Mouse (Mus musculus): ENCODE measurements around the gene Sms. TPM values are rescaled to one million over a fixed set of nuclear protein-coding genes. Genes with fewer than 3 reads are reported as not detected.

Gene Sms
- polyA plus RNA-seq, 1 experiment from 2014 or later, result 104 TPM

- no peak for ATAC-seq (ENCODE audit: insufficient number of reproducible peaks, low FRiP score, low TSS enrichment, low read depth)
- no peak for DNase-seq (ENCODE audit: low spot score)
- H3K36me3 ChIP-seq (ENCODE audit: control insufficient read depth, insufficient read depth, low read length), result no peaks in the 10 kb centered on the region
- WGBS, result 25% methylated on average over 8 of the region's 9 CpGs
- peak overlapping the region; percentile 78 for H3K9ac ChIP-seq (ENCODE audit: low read length)
- peak overlapping the region; percentile 61 for H3K4me3 ChIP-seq (ENCODE audit: low read depth, low read length)
- H3K9me3 ChIP-seq (ENCODE audit: control insufficient read depth, low read length), result no peaks in the 10 kb centered on the region
- H3K4me1 ChIP-seq (ENCODE audit: control insufficient read depth, insufficient read depth, low read length), result no peaks in the 10 kb centered on the region
- H3K4me2 ChIP-seq (ENCODE audit: low read depth, severe bottlenecking), result peak overlapping the region; percentile 41
- H3K27ac ChIP-seq (replicated peaks; ENCODE audit: low read depth, low read length), result no peak overlapping the region
- 0 out of 2 replicates have a peak, but pooled peaks cover 6% of the 10 kb centered on the region for H3K27me3 ChIP-seq (ENCODE audit: control insufficient read depth, insufficient read depth, low read length)
Observed at GRCm38 (mm10) chrX:157489871-157490721, 2.0 kb downstream of the Sms start.

GRCm38 (mm10) chrX:157488831-157489230, 3.3 kb downstream of the Sms start:
- no peak for DNase-seq (ENCODE audit: low spot score)
- no peak for ATAC-seq (ENCODE audit: insufficient number of reproducible peaks, low FRiP score, low TSS enrichment, low read depth)
- no peaks in the 10 kb centered on the region for H3K36me3 ChIP-seq (ENCODE audit: control insufficient read depth, insufficient read depth, low read length)
- 0 out of 2 replicates have a peak, but pooled peaks cover 6% of the 10 kb centered on the region for H3K27me3 ChIP-seq (ENCODE audit: control insufficient read depth, insufficient read depth, low read length)
- 75% methylated on average over 3 of the region's 3 CpGs for WGBS
- no peak overlapping the region for H3K9ac ChIP-seq (ENCODE audit: low read length)
- H3K9me3 ChIP-seq (ENCODE audit: control insufficient read depth, low read length), result no peaks in the 10 kb centered on the region
- H3K4me1 ChIP-seq (ENCODE audit: control insufficient read depth, insufficient read depth, low read length), result no peaks in the 10 kb centered on the region
- no peak overlapping the region for H3K4me2 ChIP-seq (ENCODE audit: low read depth, severe bottlenecking)
- no peak overlapping the region for H3K4me3 ChIP-seq (ENCODE audit: low read depth, low read length)
- H3K27ac ChIP-seq (replicated peaks; ENCODE audit: low read depth, low read length), result no peak overlapping the region

GRCm38 (mm10) chrX:157486765-157487164, 5.3 kb downstream of the Sms start:
- H3K9ac ChIP-seq (ENCODE audit: low read length), result no peak overlapping the region
- no peaks in the 10 kb centered on the region for H3K36me3 ChIP-seq (ENCODE audit: control insufficient read depth, insufficient read depth, low read length)
- 0 out of 2 replicates have a peak, but pooled peaks cover 2% of the 10 kb centered on the region for H3K27me3 ChIP-seq (ENCODE audit: control insufficient read depth, insufficient read depth, low read length)
- H3K4me1 ChIP-seq (ENCODE audit: control insufficient read depth, insufficient read depth, low read length), result no peaks in the 10 kb centered on the region
- ATAC-seq (ENCODE audit: insufficient number of reproducible peaks, low FRiP score, low TSS enrichment, low read depth), result no peak
- 57% methylated on average over 2 of the region's 2 CpGs for WGBS
- no peak for DNase-seq (ENCODE audit: low spot score)
- no peak overlapping the region for H3K27ac ChIP-seq (replicated peaks; ENCODE audit: low read depth, low read length)
- H3K9me3 ChIP-seq (ENCODE audit: control insufficient read depth, low read length), result no peaks in the 10 kb centered on the region
- H3K4me2 ChIP-seq (ENCODE audit: low read depth, severe bottlenecking), result no peak overlapping the region
- H3K4me3 ChIP-seq (ENCODE audit: low read depth, low read length), result no peak overlapping the region

- Histone ChIP-seq H3K9ac (ENCODE audit: low read length) (no peak overlapping the region), H3K4me3 (ENCODE audit: low read depth, low read length) (no peak overlapping the region), H3K9me3 (ENCODE audit: control insufficient read depth, low read length) (no peaks in the 10 kb centered on the region), H3K27me3 (ENCODE audit: control insufficient read depth, insufficient read depth, low read length) (no peaks in the 10 kb centered on the region), H3K36me3 (ENCODE audit: control insufficient read depth, insufficient read depth, low read length) (no peaks in the 10 kb centered on the region), H3K4me1 (ENCODE audit: control insufficient read depth, insufficient read depth, low read length) (no peaks in the 10 kb centered on the region), H3K4me2 (ENCODE audit: low read depth, severe bottlenecking) (no peak overlapping the region), H3K27ac (replicated peaks; ENCODE audit: low read depth, low read length) (no peak overlapping the region)
- ATAC-seq (ENCODE audit: insufficient number of reproducible peaks, low FRiP score, low TSS enrichment, low read depth) (no peak), DNase-seq (ENCODE audit: low spot score) (no peak)
- WGBS, result 70% methylated on average over 2 of the region's 2 CpGs
Observed at GRCm38 (mm10) chrX:157482842-157483241, 9.2 kb downstream of the Sms start.

- WGBS, result 70% methylated on average over 2 of the region's 2 CpGs
- Histone ChIP-seq H3K27ac (replicated peaks; ENCODE audit: low read depth, low read length) (no peak overlapping the region), H3K36me3 (ENCODE audit: control insufficient read depth, insufficient read depth, low read length) (no peaks in the 10 kb centered on the region), H3K4me3 (ENCODE audit: low read depth, low read length) (no peak overlapping the region), H3K27me3 (ENCODE audit: control insufficient read depth, insufficient read depth, low read length) (no peaks in the 10 kb centered on the region), H3K4me2 (ENCODE audit: low read depth, severe bottlenecking) (no peak overlapping the region), H3K9ac (ENCODE audit: low read length) (no peak overlapping the region), H3K4me1 (ENCODE audit: control insufficient read depth, insufficient read depth, low read length) (no peaks in the 10 kb centered on the region), H3K9me3 (ENCODE audit: control insufficient read depth, low read length) (no peaks in the 10 kb centered on the region)
- no peak for ATAC-seq (ENCODE audit: insufficient number of reproducible peaks, low FRiP score, low TSS enrichment, low read depth)
- no peak for DNase-seq (ENCODE audit: low spot score)
Observed at GRCm38 (mm10) chrX:157481860-157482259, 10.2 kb downstream of the Sms start.

- Histone ChIP-seq H3K9me3 (ENCODE audit: control insufficient read depth, low read length) (no peaks in the 10 kb centered on the region), H3K4me1 (ENCODE audit: control insufficient read depth, insufficient read depth, low read length) (no peaks in the 10 kb centered on the region), H3K4me2 (ENCODE audit: low read depth, severe bottlenecking) (no peak overlapping the region), H3K4me3 (ENCODE audit: low read depth, low read length) (no peak overlapping the region), H3K27ac (replicated peaks; ENCODE audit: low read depth, low read length) (no peak overlapping the region), H3K36me3 (ENCODE audit: control insufficient read depth, insufficient read depth, low read length) (no peaks in the 10 kb centered on the region), H3K9ac (ENCODE audit: low read length) (no peak overlapping the region), H3K27me3 (ENCODE audit: control insufficient read depth, insufficient read depth, low read length) (no peaks in the 10 kb centered on the region)
- ATAC-seq (ENCODE audit: insufficient number of reproducible peaks, low FRiP score, low TSS enrichment, low read depth) (no peak), DNase-seq (ENCODE audit: low spot score) (no peak)
- 64% methylated on average over 3 of the region's 3 CpGs for WGBS
Observed at GRCm38 (mm10) chrX:157477328-157477727, 14.8 kb downstream of the Sms start.

- no peak overlapping the region for H3K27ac ChIP-seq (replicated peaks; ENCODE audit: low read depth, low read length)
- H3K4me3 ChIP-seq (ENCODE audit: low read depth, low read length), result no peak overlapping the region
- no peak overlapping the region for H3K9ac ChIP-seq (ENCODE audit: low read length)
- WGBS, result 87% methylated on average over 4 of the region's 4 CpGs
- DNase-seq (ENCODE audit: low spot score) (no peak), ATAC-seq (ENCODE audit: insufficient number of reproducible peaks, low FRiP score, low TSS enrichment, low read depth) (no peak)
- no peak overlapping the region for H3K4me2 ChIP-seq (ENCODE audit: low read depth, severe bottlenecking)
- H3K36me3 ChIP-seq (ENCODE audit: control insufficient read depth, insufficient read depth, low read length), result no peaks in the 10 kb centered on the region
- no peaks in the 10 kb centered on the region for H3K27me3 ChIP-seq (ENCODE audit: control insufficient read depth, insufficient read depth, low read length)
- no peaks in the 10 kb centered on the region for H3K4me1 ChIP-seq (ENCODE audit: control insufficient read depth, insufficient read depth, low read length)
- no peaks in the 10 kb centered on the region for H3K9me3 ChIP-seq (ENCODE audit: control insufficient read depth, low read length)
Observed at GRCm38 (mm10) chrX:157476153-157476810, 15.8 kb downstream of the Sms start.

GRCm38 (mm10) chrX:157471711-157472660, 20.1 kb downstream of the Sms start:
- no peak for ATAC-seq (ENCODE audit: insufficient number of reproducible peaks, low FRiP score, low TSS enrichment, low read depth)
- no peak overlapping the region for H3K4me3 ChIP-seq (ENCODE audit: low read depth, low read length)
- WGBS, result 91% methylated on average over 8 of the region's 8 CpGs

More at GRCm38 (mm10) chrX:157471711-157472660, 20.1 kb downstream of the Sms start:
- DNase-seq (ENCODE audit: low spot score), result no peak
- H3K4me2 ChIP-seq (ENCODE audit: low read depth, severe bottlenecking), result no peak overlapping the region
- no peaks in the 10 kb centered on the region for H3K27me3 ChIP-seq (ENCODE audit: control insufficient read depth, insufficient read depth, low read length)
- no peak overlapping the region for H3K27ac ChIP-seq (replicated peaks; ENCODE audit: low read depth, low read length)
- no peaks in the 10 kb centered on the region for H3K9me3 ChIP-seq (ENCODE audit: control insufficient read depth, low read length)
- H3K4me1 ChIP-seq (ENCODE audit: control insufficient read depth, insufficient read depth, low read length), result no peaks in the 10 kb centered on the region
- H3K36me3 ChIP-seq (ENCODE audit: control insufficient read depth, insufficient read depth, low read length), result no peaks in the 10 kb centered on the region
- no peak overlapping the region for H3K9ac ChIP-seq (ENCODE audit: low read length)
